ENCODE assay signal across 17 mouse cellular contexts in genomic region chr1:195100693-195101092, GRCm38 (mm10). TPM values are rescaled to one million over a fixed set of nuclear protein-coding genes. Genes with fewer than 3 reads are reported as not detected.
DNase-seq lines count a peak whose midpoint lies in the region; ATAC-seq and TF ChIP-seq lines count a peak whose summit lies in the region.
"Had no signal": no experiment of that assay in that cellular context is flagged by ENCODE, and none has a peak within 500 bp of the region (broad histone marks: within the 10 kb centered on the region; RNA-seq: fewer than 3 reads in every experiment).

No protein-coding gene starts in this region.

- no peaks in the 10 kb centered on the region for H3K4me1 ChIP-seq in kidney, adult 2 months (ENCODE audit: control insufficient read depth, insufficient read depth, low read length)
- H3K4me1 ChIP-seq in G1E (ENCODE audit: insufficient read depth, low read depth, low read length) = peaks cover 17% of the 10 kb centered on the region
- 0 out of 2 replicates have a peak, but pooled peaks cover 3% of the 10 kb centered on the region for H3K4me1 ChIP-seq in intestine, embryonic 16.5 days (ENCODE audit: control insufficient read depth, insufficient read depth, low read length)
- peaks cover 20% of the 10 kb centered on the region for H3K4me1 ChIP-seq in liver, embryonic 16.5 days (ENCODE audit: control insufficient read depth, low read depth, low read length)
- H3K4me1 ChIP-seq: embryonic facial prominence, embryonic 12.5 days; hindbrain, embryonic 15.5 days; limb, embryonic 15.5 days; stomach, embryonic 15.5 days had no signal

- 63% methylated on average over 4 of the region's 4 CpGs for WGBS in kidney, adult 2 months
- 33% methylated on average over 4 of the region's 4 CpGs for WGBS in intestine, embryonic 16.5 days
- 15% methylated on average over 4 of the region's 4 CpGs for WGBS in liver, embryonic 16.5 days (ENCODE audit: insufficient replicate concordance)

- no peak for TF ChIP-seq CTCF in kidney, adult 2 months (conservative IDR thresholded peaks at IDR 0.05; ENCODE audit: insufficient read depth, insufficient read length, low read depth, low read length)
- TF ChIP-seq CTCF in G1E (IDR thresholded peaks at IDR 0.05; ENCODE audit: low read depth, low read length) = no peak

- no peak overlapping the region for H3K4me3 ChIP-seq in kidney, adult 2 months (ENCODE audit: insufficient read depth, low read depth, low read length)
- no peak overlapping the region; the same call in 1 of the 2 replicates for H3K4me3 ChIP-seq in G1E (ENCODE audit: low read depth, low read length)
- H3K4me3 ChIP-seq in intestine, embryonic 16.5 days (ENCODE audit: low read length) = no peak overlapping the region
- H3K4me3 ChIP-seq in liver, embryonic 16.5 days (ENCODE audit: low read depth, low read length) = no peak overlapping the region
- H3K4me3 ChIP-seq: embryonic facial prominence, embryonic 12.5 days; hindbrain, embryonic 15.5 days; limb, embryonic 15.5 days; megakaryocyte, embryonic 14.5 days; stomach, embryonic 15.5 days had no signal

- H3K4me2 ChIP-seq in intestine, embryonic 16.5 days (ENCODE audit: low read depth, low read length) = no peak overlapping the region
- H3K4me2 ChIP-seq in liver, embryonic 16.5 days (ENCODE audit: low read depth, low read length) = no peak overlapping the region
- H3K4me2 ChIP-seq: embryonic facial prominence, embryonic 12.5 days; hindbrain, embryonic 15.5 days; limb, embryonic 15.5 days; stomach, embryonic 15.5 days had no signal

- ATAC-seq in G1E (ENCODE audit: extremely low read depth, insufficient number of reproducible peaks, low FRiP score, poor library complexity, severe bottlenecking) = peak; percentile 95
- peak; percentile 57 for ATAC-seq in intestine, embryonic 16.5 days
- ATAC-seq in liver, embryonic 16.5 days (ENCODE audit: low read depth) = peak; percentile 31

- no peak for TF ChIP-seq POLR2A in kidney, adult 2 months (IDR thresholded peaks at IDR 0.05; ENCODE audit: low read depth, low read length)

- H3K9ac ChIP-seq in intestine, embryonic 16.5 days (ENCODE audit: low read depth, low read length) = no peak overlapping the region
- no peak overlapping the region for H3K9ac ChIP-seq in liver, embryonic 16.5 days (ENCODE audit: low read depth, low read length)
- H3K9ac ChIP-seq: embryonic facial prominence, embryonic 12.5 days; hindbrain, embryonic 15.5 days; limb, embryonic 15.5 days; stomach, embryonic 15.5 days had no signal

- no peak overlapping the region for H3K27ac ChIP-seq in kidney, adult 2 months (ENCODE audit: insufficient read depth, low read depth, low read length)
- H3K27ac ChIP-seq in intestine, embryonic 16.5 days (ENCODE audit: low read length) = no peak overlapping the region
- H3K27ac ChIP-seq in liver, embryonic 16.5 days (ENCODE audit: low read length) = no peak overlapping the region
- H3K27ac ChIP-seq: embryonic facial prominence, embryonic 12.5 days; hindbrain, embryonic 15.5 days; limb, embryonic 15.5 days; stomach, embryonic 15.5 days had no signal

- no peaks in the 10 kb centered on the region for H3K9me3 ChIP-seq in G1E (replicated peaks)
- no peaks in the 10 kb centered on the region for H3K9me3 ChIP-seq in intestine, embryonic 16.5 days (ENCODE audit: control insufficient read depth, low read length)
- H3K9me3 ChIP-seq in liver, embryonic 16.5 days (replicated peaks; ENCODE audit: control insufficient read depth, low read length) = no peaks in the 10 kb centered on the region
- H3K9me3 ChIP-seq: embryonic facial prominence, embryonic 12.5 days; hindbrain, embryonic 15.5 days; limb, embryonic 15.5 days; megakaryocyte, embryonic 14.5 days; stomach, embryonic 15.5 days had no signal

- DNase-seq in kidney, adult 2 months = peak; percentile 34
- no peak for DNase-seq in kidney, adult 18-20 months
- DNase-seq in G1E (ENCODE audit: low spot score) = peak; percentile 25
- no peak for DNase-seq in urinary bladder, postnatal 36 days (ENCODE audit: low spot score in 2 of 2)
- no peak for DNase-seq in thymus, adult 18-20 months
- DNase-seq in cerebellum, adult 8-10 months = no peak
- DNase-seq: cerebellum, adult 11 months; gastrocnemius, postnatal 10 days; heart, adult 18-20 months; lung, postnatal 10 days had no signal

- peaks cover 5% of the 10 kb centered on the region for H3K36me3 ChIP-seq in kidney, adult 2 months (ENCODE audit: control insufficient read depth, insufficient read depth, low read length)
- H3K36me3 ChIP-seq in G1E (replicated peaks) = peaks cover 48% of the 10 kb centered on the region
- H3K36me3 ChIP-seq in intestine, embryonic 16.5 days (ENCODE audit: control insufficient read depth, insufficient read depth, low read length) = peaks cover 4% of the 10 kb centered on the region; the same call in 1 of the 2 replicates
- peaks cover 27% of the 10 kb centered on the region for H3K36me3 ChIP-seq in liver, embryonic 16.5 days (ENCODE audit: control insufficient read depth, insufficient read depth)

- H3K27me3 ChIP-seq in kidney, adult 2 months (replicated peaks; ENCODE audit: control insufficient read depth, insufficient read depth, low read length) = no peaks in the 10 kb centered on the region
- H3K27me3 ChIP-seq in G1E (ENCODE audit: insufficient read depth, low read length) = no peaks in the 10 kb centered on the region
- H3K27me3 ChIP-seq in intestine, embryonic 16.5 days (replicated peaks; ENCODE audit: control insufficient read depth, insufficient read depth, low read length) = no peaks in the 10 kb centered on the region
- H3K27me3 ChIP-seq in liver, embryonic 16.5 days (ENCODE audit: control insufficient read depth, insufficient read depth, low read depth, low read length) = no peaks in the 10 kb centered on the region
- H3K27me3 ChIP-seq: embryonic facial prominence, embryonic 12.5 days; hindbrain, embryonic 15.5 days; limb, embryonic 15.5 days; megakaryocyte, embryonic 14.5 days; stomach, embryonic 15.5 days had no signal

RNA-seq across cellular contexts. Expression of gene Cd46, which starts 8.6 kb away (rescaled TPM):
- 0.70 and 0.76 TPM in 2 replicates for polyA plus RNA-seq in kidney, adult 2 months (2012; rRNA removed)
- total RNA-seq in G1E (2014; fragmentation: Nextera tagmentation) = 2.8 and 3.7 TPM in 2 replicates
- total RNA-seq in G1E (2017) = 0.99 and 1.1 TPM in 2 replicates
- 0.03 TPM in 1 of 2 replicates, not detected in the other for polyA plus RNA-seq in G1E (2012)
- 0.67 and 1.1 TPM in 2 replicates for polyA plus RNA-seq in intestine, embryonic 16.5 days (2015; fragmentation: Nextera tagmentation; extraction: Ambion mirVana)
- polyA plus RNA-seq in liver, embryonic 16.5 days (2015; fragmentation: Nextera tagmentation; extraction: Ambion mirVana) = 0.50 and 0.72 TPM in 2 replicates

RNA-seq across cellular contexts. Expression of gene Cr1l, which starts 30.7 kb away (rescaled TPM):
- polyA plus RNA-seq in kidney, adult 2 months (2012; rRNA removed) = 54.1 and 83.6 TPM in 2 replicates
- total RNA-seq in G1E (2014; fragmentation: Nextera tagmentation) = 34.9 and 55.5 TPM in 2 replicates
- 99.1 and 101 TPM in 2 replicates for total RNA-seq in G1E (2017)
- polyA plus RNA-seq in G1E (2012) = 3.2 and 3.5 TPM in 2 replicates
- polyA plus RNA-seq in intestine, embryonic 16.5 days (2015; fragmentation: Nextera tagmentation; extraction: Ambion mirVana) = 77.0 and 78.2 TPM in 2 replicates
- 66.7 and 75.2 TPM in 2 replicates for polyA plus RNA-seq in liver, embryonic 16.5 days (2015; fragmentation: Nextera tagmentation; extraction: Ambion mirVana)

Comparison
In these comparisons a context has a peak if more than half of its experiments do, and no peak if none do; other contexts are left out.
1. DNase-seq: peak in kidney, adult 2 months (single experiment) and G1E (single experiment); none in kidney, adult 18-20 months (single experiment), urinary bladder, postnatal 36 days (0 of 2), thymus, adult 18-20 months (0 of 2) and cerebellum, adult 8-10 months (single experiment).
2. ATAC-seq: peak in every context shown above with its lines; median percentile 95 in G1E; 57 in intestine, embryonic 16.5 days; 31 in liver, embryonic 16.5 days.
3. RNA of gene Cr1l, which starts 30.7 kb away (polyA plus RNA-seq): 54.1 to 83.6 TPM in kidney, adult 2 months, 77.0 to 78.2 TPM in intestine, embryonic 16.5 days and 66.7 to 75.2 TPM in liver, embryonic 16.5 days; 3.2 to 3.5 TPM in G1E; every median in the first group is over 10 times any median in the second.